Mouse (Mus musculus) spleen, adult 2 months (tissue): ENCODE results near the gene Ypel3. TPM values are rescaled to one million over a fixed set of nuclear protein-coding genes. Genes with fewer than 3 reads are reported as not detected.

Experiments
- DNase-seq, 2 experiments: peaks; one replicate each; pipeline versions ENCODE4 v3.0.0 to v3.0.0-alpha.2; 2012 to 2021; ENCODE audit warnings: low spot score in 2 of 2, low read depth in 1 of 2
- H3K27ac ChIP-seq: fragments of 200-500 bp; 2 replicates; pipeline ENCODE4 v1.5.1; 2012; ENCODE audit warnings: low read length, inconsistent platforms; ENCODE audit not compliant: insufficient read depth
- H3K27me3 ChIP-seq: fragments of 200-500 bp; 2 replicates; pipeline ENCODE4 v1.6.1; 2012; ENCODE audit warnings: mild to moderate bottlenecking, moderate library complexity, low read length, inconsistent platforms; ENCODE audit not compliant: control insufficient read depth, insufficient read depth
- H3K36me3 ChIP-seq: fragments of 200-500 bp; 2 replicates; pipeline ENCODE4 v1.6.1; 2012; ENCODE audit warnings: mild to moderate bottlenecking, low read length, inconsistent platforms; ENCODE audit not compliant: control insufficient read depth, insufficient read depth
- H3K4me1 ChIP-seq: fragments of 200-500 bp; 2 replicates; pipeline ENCODE4 v1.6.1; 2011; ENCODE audit warnings: inconsistent platforms; ENCODE audit not compliant: control insufficient read depth, insufficient read depth, insufficient read length
- H3K4me3 ChIP-seq: fragments of 200-500 bp; 2 replicates; pipeline ENCODE4 v1.5.1; 2011; ENCODE audit warnings: mild to moderate bottlenecking, inconsistent platforms; ENCODE audit not compliant: insufficient read depth, insufficient read length; ENCODE audit errors: extremely low read depth
- CTCF ChIP-seq: fragments of 200-500 bp; IDR thresholded peaks from 2 replicates; pipeline ENCODE4 v1.5.1; 2011; ENCODE audit warnings: mild to moderate bottlenecking, inconsistent platforms; ENCODE audit not compliant: insufficient read depth, insufficient read length, insufficient replicate concordance; ENCODE audit errors: extremely low read depth
- POLR2A ChIP-seq: fragments of 200-500 bp; IDR thresholded peaks from 2 replicates; pipeline ENCODE4 v1.6.1; 2011; ENCODE audit warnings: low read depth, low read length, inconsistent platforms
- WGBS: fragments of 180-500 bp; shearing (Covaris S2); methylation state at CpG from one replicate; pipeline ENCODE4 v1.1.7; 2018; 5-methylcytosine and 5-hydroxymethylcytosine counted together
- polyA plus RNA-seq: library from polyadenylated mRNA; depleted of rRNA; stranded (reverse); fragments of >200 nt; gene quantifications from 2 replicates; pipeline ENCODE4 v1.2.3, GENCODE M21; 2012

The Ypel3 gene
- polyA plus RNA-seq, 1 experiment: 393 TPM

DNA sequence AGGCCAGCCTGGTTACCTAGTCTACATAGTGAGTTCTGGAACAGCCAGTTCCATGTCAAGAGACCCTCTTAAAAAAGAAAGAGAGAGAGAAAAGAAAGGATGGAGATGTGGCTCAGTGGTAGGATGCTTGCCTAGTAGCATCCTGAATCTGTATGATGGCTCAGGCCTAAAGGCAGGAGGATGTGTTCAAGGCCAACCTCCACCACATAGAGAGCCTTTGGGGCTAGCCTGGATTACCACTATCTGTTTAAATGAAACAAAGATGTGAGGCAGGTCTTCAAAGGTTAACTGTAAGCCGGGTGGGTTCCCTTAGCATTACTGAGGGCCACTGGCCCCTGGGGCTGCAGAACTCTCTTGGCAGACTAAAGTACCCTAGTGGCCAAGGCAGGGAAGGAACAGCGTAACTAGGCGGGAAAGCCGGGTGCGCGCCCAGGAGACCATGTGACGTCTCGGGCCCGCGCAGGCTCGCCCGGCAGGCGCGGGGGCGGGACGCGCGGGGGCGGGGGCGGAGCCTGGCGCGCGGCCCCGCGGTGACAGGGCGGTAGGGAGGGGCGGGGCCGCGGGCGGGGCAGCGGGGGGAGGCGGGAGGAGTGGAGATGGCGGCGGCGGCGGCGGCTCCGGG is 17.6 kb upstream of the Ypel3 start, which contains the start of gene Mapk3:
Gene Mapk3, plus strand, starts transcription at position 552 of the 622 bp plus-strand sequence.
- Histone ChIP-seq H3K4me1 (peaks cover 10% of the 10 kb centered on the region; the same call in 1 of the 2 replicates), H3K36me3 (no peaks in the 10 kb centered on the region; the same call in 1 of the 2 replicates), H3K4me3 (peak within 1 kb of the TSS; percentile 78), H3K27me3 (no peaks in the 10 kb centered on the region), H3K27ac (peak within 1 kb of the TSS; percentile 63)
- WGBS: 2% methylated on average over 34 of the region's 38 CpGs
- DNase-seq: peak; percentile 82 to 86
- peak; percentile 62; the same call in 1 of the 2 replicates for TF ChIP-seq CTCF
- TF ChIP-seq POLR2A: no peak

DNA sequence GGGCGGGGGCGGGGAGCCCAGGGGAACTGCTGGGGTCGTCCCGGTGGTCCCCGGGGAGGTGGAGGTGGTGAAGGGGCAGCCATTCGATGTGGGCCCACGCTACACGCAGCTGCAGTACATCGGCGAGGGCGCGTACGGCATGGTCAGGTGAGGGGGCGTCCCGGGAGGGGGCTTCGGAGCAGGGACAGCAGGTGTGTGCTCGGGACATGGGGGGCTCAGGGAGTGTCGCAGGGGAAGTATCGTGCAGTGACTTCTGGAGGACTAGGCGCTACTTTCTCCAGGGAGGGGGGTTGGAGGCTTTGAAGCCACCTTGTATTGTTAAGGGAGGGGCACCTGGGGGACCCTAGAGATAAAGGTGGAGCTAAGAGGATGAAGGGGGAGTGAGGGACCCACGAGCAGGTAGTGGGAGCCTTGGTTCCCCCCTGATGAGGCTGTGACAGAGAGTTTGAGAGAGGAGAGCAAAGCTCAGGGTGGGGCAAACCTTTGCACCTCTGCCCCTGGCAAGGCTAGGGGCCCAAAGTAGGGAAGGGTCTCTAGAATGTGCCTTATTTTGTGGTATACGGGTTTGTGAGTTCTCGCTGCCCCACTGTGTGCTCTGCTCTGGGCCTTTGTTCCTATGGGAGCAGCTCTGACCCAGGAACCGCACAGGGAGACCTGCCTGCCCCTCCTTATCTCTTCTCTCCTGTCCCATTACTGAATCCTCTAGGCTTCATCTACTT is 16.9 kb upstream of the Ypel3 start:
- no peak for DNase-seq
- no peaks in the 10 kb centered on the region for H3K27me3 ChIP-seq

DNA sequence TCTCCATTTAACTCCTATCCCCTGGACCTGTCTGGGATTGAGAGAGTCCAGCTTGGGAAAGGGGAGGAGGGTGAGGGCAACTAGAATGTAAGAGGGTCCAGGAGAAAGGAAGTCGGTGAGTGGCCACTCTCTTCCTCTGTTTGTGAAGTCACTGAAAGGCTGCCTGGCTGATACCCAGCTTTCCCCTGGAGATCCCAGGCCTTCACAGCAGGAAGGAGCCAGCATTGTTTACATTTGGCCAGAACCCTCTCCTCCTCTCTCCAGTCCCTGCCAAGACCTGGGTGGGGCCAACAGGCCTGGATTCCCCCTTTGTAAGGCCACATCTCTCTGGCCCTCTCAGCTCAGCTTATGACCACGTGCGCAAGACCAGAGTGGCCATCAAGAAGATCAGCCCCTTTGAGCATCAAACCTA is 16.4 kb upstream of the Ypel3 start:
- TF ChIP-seq POLR2A: no peak
- TF ChIP-seq CTCF: no peak
- H3K27ac ChIP-seq: peak overlapping the region; percentile 63
- no peak for DNase-seq
- peaks cover 5% of the 10 kb centered on the region; the same call in 1 of the 2 replicates for H3K4me1 ChIP-seq
- H3K36me3 ChIP-seq: peaks cover 9% of the 10 kb centered on the region
- WGBS: 51% methylated on average over 3 of the region's 3 CpGs
- H3K4me3 ChIP-seq: peak overlapping the region; percentile 78
- H3K27me3 ChIP-seq: no peaks in the 10 kb centered on the region

More for the DNA sequence above, 16.9 kb upstream of the Ypel3 start:
- Histone ChIP-seq H3K4me1 (peaks cover 5% of the 10 kb centered on the region; the same call in 1 of the 2 replicates), H3K27ac (peak overlapping the region; percentile 63), H3K4me3 (peak overlapping the region; percentile 78), H3K36me3 (peaks cover 6% of the 10 kb centered on the region)
- TF ChIP-seq POLR2A (no peak), CTCF (no peak)
- whole genome bisulfite sequencing: 2% methylated on average over 22 of the region's 24 CpGs

DNA sequence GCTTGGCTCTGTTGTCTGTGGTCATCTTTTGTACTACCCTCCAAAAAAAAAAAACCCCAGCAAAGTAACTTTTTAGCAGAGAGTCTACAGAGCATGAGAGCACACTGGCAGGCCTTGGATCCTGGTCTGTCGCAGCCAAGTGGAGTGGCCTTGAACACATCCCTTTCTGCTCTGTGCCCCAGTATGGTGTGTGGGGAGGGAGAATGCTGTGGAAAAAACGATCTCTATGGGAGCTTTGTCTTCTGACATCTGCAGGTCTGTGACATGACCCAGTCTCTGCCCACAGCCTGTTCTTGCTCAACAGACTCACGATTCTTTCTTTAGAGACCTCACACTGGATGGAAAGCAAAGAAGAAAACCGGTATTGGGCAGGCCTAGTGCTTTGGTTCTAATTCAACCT is 15.8 kb upstream of the Ypel3 start:
- H3K4me3 ChIP-seq: no peak overlapping the region
- H3K27ac ChIP-seq: no peak overlapping the region
- WGBS: 68% methylated on average over 4 of the region's 4 CpGs
- peaks cover 12% of the 10 kb centered on the region for H3K36me3 ChIP-seq
- no peak for DNase-seq
- TF ChIP-seq CTCF: no peak
- TF ChIP-seq POLR2A: no peak
- no peaks in the 10 kb centered on the region for H3K27me3 ChIP-seq
- peaks cover 5% of the 10 kb centered on the region; the same call in 1 of the 2 replicates for H3K4me1 ChIP-seq

DNA sequence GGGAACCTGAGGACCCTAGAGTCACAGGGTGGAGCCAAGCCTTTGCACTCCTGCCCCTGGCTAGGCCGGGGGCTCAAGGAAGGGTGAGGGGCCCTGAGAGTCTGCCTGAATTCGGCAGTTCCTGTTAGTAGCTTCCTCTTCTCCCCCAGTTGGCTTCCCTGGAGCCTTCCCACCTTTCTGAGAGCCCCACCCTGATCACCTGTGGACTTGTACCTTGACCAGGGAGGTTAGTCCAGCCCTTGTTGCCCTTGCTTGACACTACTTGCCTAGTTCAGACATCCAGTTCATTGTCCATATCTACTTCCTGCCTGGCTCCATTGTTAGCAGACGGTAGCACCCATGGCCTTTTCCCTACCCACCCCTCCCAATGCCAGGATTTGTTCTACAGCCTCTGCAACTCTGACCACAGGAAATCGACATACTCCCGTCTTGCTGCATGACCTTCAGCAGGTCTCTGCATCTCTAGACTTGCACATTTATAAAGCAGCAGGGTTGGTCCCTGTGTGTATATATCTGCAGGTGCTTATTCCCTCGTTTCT is 15.2 kb upstream of the Ypel3 start:
- WGBS: 66% methylated on average over 6 of the region's 6 CpGs
- DNase-seq: no peak
- Histone ChIP-seq H3K36me3 (peaks cover 13% of the 10 kb centered on the region), H3K4me3 (no peak overlapping the region), H3K4me1 (peaks cover 5% of the 10 kb centered on the region; the same call in 1 of the 2 replicates), H3K27ac (no peak overlapping the region), H3K27me3 (no peaks in the 10 kb centered on the region)
- TF ChIP-seq CTCF (no peak), POLR2A (no peak)

DNA sequence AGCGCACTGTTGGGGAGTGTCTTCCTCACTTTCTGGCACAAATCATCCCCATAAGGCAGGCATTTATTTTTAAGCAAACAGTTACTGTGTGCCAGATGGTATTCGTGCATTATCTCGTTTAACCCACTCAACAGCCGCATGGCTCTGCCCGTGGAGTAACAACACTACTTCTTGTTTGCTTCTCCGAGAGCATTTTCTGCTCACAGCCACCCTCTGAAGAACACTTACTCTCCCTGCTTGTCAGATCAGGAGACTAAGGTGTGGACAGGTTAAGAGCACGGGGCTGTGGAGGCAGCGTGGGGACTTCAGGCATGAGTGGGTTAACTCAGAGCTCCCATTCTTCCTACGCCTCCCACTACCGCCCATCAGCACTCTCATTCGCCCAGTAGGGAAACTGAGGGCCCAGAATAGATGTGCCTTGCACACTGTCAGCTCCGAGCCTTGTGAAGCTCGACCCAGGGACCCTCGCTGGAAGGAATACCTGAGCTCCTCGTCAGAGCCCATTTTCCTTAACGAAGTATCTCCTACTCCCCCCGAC is 14.2 kb upstream of the Ypel3 start:
- Histone ChIP-seq H3K27me3 (no peaks in the 10 kb centered on the region), H3K4me3 (no peak overlapping the region), H3K27ac (no peak overlapping the region), H3K36me3 (peaks cover 16% of the 10 kb centered on the region), H3K4me1 (peaks cover 5% of the 10 kb centered on the region; the same call in 1 of the 2 replicates)
- TF ChIP-seq POLR2A (no peak), CTCF (no peak)
- no peak for DNase-seq
- WGBS: 84% methylated on average over 17 of the region's 17 CpGs
